Comparison of ENCODE assay signal across 25 mouse cellular contexts in the genomic region with DNA sequence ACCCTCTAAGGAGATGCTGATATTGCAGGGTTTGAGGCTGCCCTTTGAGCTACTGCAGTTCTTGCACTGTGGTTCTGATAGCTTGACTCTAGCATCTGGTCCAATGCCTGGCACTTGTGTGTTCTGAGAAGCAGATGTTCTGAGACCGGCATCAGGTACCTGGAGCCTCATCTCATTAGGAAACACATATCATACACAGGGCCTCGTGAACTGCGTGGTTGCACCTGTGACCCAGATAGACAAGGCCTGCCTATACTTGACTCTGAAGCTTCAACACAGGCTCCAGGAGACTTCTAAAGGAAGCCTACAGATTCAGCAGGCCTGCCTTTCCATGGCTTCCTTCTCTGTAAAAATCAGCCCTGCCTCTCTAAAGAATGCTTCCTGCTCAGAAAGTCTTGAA. TPM values are rescaled to one million over a fixed set of nuclear protein-coding genes. Genes with fewer than 3 reads are reported as not detected.
A peak's percentile ranks its signal among the peaks of the same experiment; 100 is the strongest.
DNase-seq lines count a peak whose midpoint lies in the region; ATAC-seq and TF ChIP-seq lines count a peak whose summit lies in the region.
"Had no signal": no experiment of that assay in that cellular context is flagged by ENCODE, and none has a peak within 500 bp of the region (broad histone marks: within the 10 kb centered on the region; RNA-seq: fewer than 3 reads in every experiment).

No protein-coding gene starts in this region.

- no peak overlapping the region for H3K27ac ChIP-seq in hindbrain, embryonic 10.5 days
- no peak overlapping the region for H3K27ac ChIP-seq in hindbrain, embryonic 14.5 days
- no peak overlapping the region for H3K27ac ChIP-seq in midbrain, embryonic 11.5 days (ENCODE audit: low read depth, low read length)
- H3K27ac ChIP-seq in midbrain, embryonic 16.5 days (ENCODE audit: low read length): no peak overlapping the region
- H3K27ac ChIP-seq in lung, postnatal 0 days (ENCODE audit: low read length): no peak overlapping the region
- H3K27ac ChIP-seq: embryonic facial prominence, embryonic 10.5 days; layer of hippocampus, adult 2 months; liver, embryonic 14.5 days had no signal

- TF ChIP-seq EP300 in lung, postnatal 0 days (IDR thresholded peaks at IDR 0.05): no peak

- no peaks in the 10 kb centered on the region for H3K9me3 ChIP-seq in hindbrain, embryonic 10.5 days
- H3K9me3 ChIP-seq in hindbrain, embryonic 14.5 days (ENCODE audit: control insufficient read depth, low read length): no peaks in the 10 kb centered on the region
- no peaks in the 10 kb centered on the region for H3K9me3 ChIP-seq in midbrain, embryonic 11.5 days (ENCODE audit: control insufficient read depth, low read length)
- no peaks in the 10 kb centered on the region for H3K9me3 ChIP-seq in midbrain, embryonic 16.5 days (replicated peaks; ENCODE audit: control insufficient read depth, low read length, poor library complexity, severe bottlenecking)
- H3K9me3 ChIP-seq in lung, postnatal 0 days (ENCODE audit: low read length): no peaks in the 10 kb centered on the region
- H3K9me3 ChIP-seq: embryonic facial prominence, embryonic 10.5 days had no signal

- H3K27me3 ChIP-seq in hindbrain, embryonic 10.5 days (ENCODE audit: insufficient read depth, poor library complexity, severe bottlenecking): peaks cover 11% of the 10 kb centered on the region
- H3K27me3 ChIP-seq in hindbrain, embryonic 14.5 days (ENCODE audit: control insufficient read depth, insufficient read depth, low read length): no peaks in the 10 kb centered on the region
- no peaks in the 10 kb centered on the region for H3K27me3 ChIP-seq in midbrain, embryonic 11.5 days (ENCODE audit: control insufficient read depth, insufficient read depth, low read length)
- no peaks in the 10 kb centered on the region for H3K27me3 ChIP-seq in midbrain, embryonic 16.5 days (ENCODE audit: control insufficient read depth, insufficient read depth, low read depth, low read length)
- H3K27me3 ChIP-seq in lung, postnatal 0 days (replicated peaks; ENCODE audit: insufficient read depth, low read length): no peaks in the 10 kb centered on the region

- peaks cover 38% of the 10 kb centered on the region for H3K4me1 ChIP-seq in hindbrain, embryonic 10.5 days (replicated peaks)
- H3K4me1 ChIP-seq in hindbrain, embryonic 14.5 days (replicated peaks; ENCODE audit: control insufficient read depth, insufficient read depth, low read length): 0 out of 2 replicates have a peak, but pooled peaks cover 3% of the 10 kb centered on the region
- peaks cover 22% of the 10 kb centered on the region for H3K4me1 ChIP-seq in midbrain, embryonic 11.5 days (ENCODE audit: control insufficient read depth, insufficient read depth, low read length)
- H3K4me1 ChIP-seq in midbrain, embryonic 16.5 days (ENCODE audit: control insufficient read depth, insufficient read depth, low read length): peaks cover 8% of the 10 kb centered on the region
- H3K4me1 ChIP-seq in lung, postnatal 0 days (ENCODE audit: insufficient read depth, low read depth, low read length): peaks cover 10% of the 10 kb centered on the region; the same call in 1 of the 2 replicates

- no peak overlapping the region for H3K9ac ChIP-seq in hindbrain, embryonic 14.5 days
- H3K9ac ChIP-seq in midbrain, embryonic 11.5 days (ENCODE audit: low read length): no peak overlapping the region
- no peak overlapping the region for H3K9ac ChIP-seq in midbrain, embryonic 16.5 days (ENCODE audit: low read depth, low read length)
- no peak overlapping the region for H3K9ac ChIP-seq in lung, postnatal 0 days (replicated peaks; ENCODE audit: low read depth)
- H3K9ac ChIP-seq: liver, embryonic 14.5 days had no signal

- peaks cover 17% of the 10 kb centered on the region for H3K36me3 ChIP-seq in hindbrain, embryonic 10.5 days
- H3K36me3 ChIP-seq in hindbrain, embryonic 14.5 days (replicated peaks; ENCODE audit: control insufficient read depth, insufficient read depth): no peaks in the 10 kb centered on the region
- H3K36me3 ChIP-seq in midbrain, embryonic 11.5 days (ENCODE audit: control insufficient read depth, insufficient read depth, low read length): no peaks in the 10 kb centered on the region
- no peaks in the 10 kb centered on the region for H3K36me3 ChIP-seq in midbrain, embryonic 16.5 days (ENCODE audit: control insufficient read depth, insufficient read depth, low read length)
- no peaks in the 10 kb centered on the region for H3K36me3 ChIP-seq in lung, postnatal 0 days (ENCODE audit: insufficient read depth, low read length)

- H3K4me2 ChIP-seq in hindbrain, embryonic 14.5 days (replicated peaks): no peak overlapping the region
- peak overlapping the region; percentile 90; the same call in 1 of the 2 replicates for H3K4me2 ChIP-seq in midbrain, embryonic 11.5 days
- H3K4me2 ChIP-seq in midbrain, embryonic 16.5 days (ENCODE audit: low read length): no peak overlapping the region
- no peak overlapping the region for H3K4me2 ChIP-seq in lung, postnatal 0 days (replicated peaks; ENCODE audit: low read depth, low read length)

- no peak for DNase-seq in hindbrain, embryonic 10.5 days (ENCODE audit: low spot score)
- no peak for DNase-seq in hindbrain, embryonic 14.5 days (ENCODE audit: low spot score)
- no peak for DNase-seq in midbrain, embryonic 11.5 days (ENCODE audit: low spot score, missing footprints)
- peak; percentile 70 to 75 for DNase-seq in thymus, postnatal 10 days (ENCODE audit: low spot score in 2 of 2)
- no peak for DNase-seq in lung, postnatal 0 days (ENCODE audit: low spot score)
- DNase-seq in left cerebral cortex, postnatal 36 days (ENCODE audit: low spot score in 2 of 2): no peak
- DNase-seq: adrenal gland, adult 2 months; cerebellum, adult 8-10 months; gastrocnemius, postnatal 36 days; heart, postnatal 14 days; kidney, adult 18-20 months; kidney, postnatal 10 days; left cerebral cortex, postnatal 4 days; lung, postnatal 10 days; right cerebral cortex, postnatal 4 days had no signal

- WGBS in hindbrain, embryonic 10.5 days: 93% methylated on average over 3 of the region's 3 CpGs
- WGBS in hindbrain, embryonic 14.5 days: 93% methylated on average over 3 of the region's 3 CpGs
- 99% methylated on average over 3 of the region's 3 CpGs for WGBS in midbrain, embryonic 11.5 days
- WGBS in midbrain, embryonic 16.5 days: 94% methylated on average over 3 of the region's 3 CpGs
- WGBS in lung, postnatal 0 days: 95% methylated on average over 3 of the region's 3 CpGs

- ATAC-seq in hindbrain, embryonic 14.5 days (ENCODE audit: low FRiP score): no peak
- ATAC-seq in midbrain, embryonic 11.5 days (ENCODE audit: low FRiP score): no peak
- ATAC-seq in midbrain, embryonic 16.5 days: no peak
- no peak for ATAC-seq in lung, postnatal 0 days
- ATAC-seq: forebrain, embryonic 14.5 days had no signal

- H3K4me3 ChIP-seq in hindbrain, embryonic 10.5 days: 0 out of 2 replicates have a peak overlapping the region, but pooled peaks have one; percentile 4
- H3K4me3 ChIP-seq in hindbrain, embryonic 14.5 days (replicated peaks; ENCODE audit: low read length): no peak overlapping the region
- no peak overlapping the region for H3K4me3 ChIP-seq in midbrain, embryonic 11.5 days (ENCODE audit: low read depth, low read length)
- H3K4me3 ChIP-seq in midbrain, embryonic 16.5 days (ENCODE audit: low read depth, low read length): no peak overlapping the region
- no peak overlapping the region for H3K4me3 ChIP-seq in lung, postnatal 0 days (ENCODE audit: low read depth, low read length)
- H3K4me3 ChIP-seq: layer of hippocampus, adult 2 months had no signal

- intact Hi-C loops in left cerebral cortex, postnatal 36 days (cut with DNase I): no loop called here

- no peak for TF ChIP-seq CTCF in lung, postnatal 0 days (IDR thresholded peaks at IDR 0.05)

RNA-seq across cellular contexts. Expression of gene Rmi2, which starts 1.5 kb away (rescaled TPM):
- polyA plus RNA-seq in hindbrain, embryonic 10.5 days (2016; fragmentation: Nextera tagmentation; extraction: Ambion mirVana): 2.5 and 4.7 TPM in 2 replicates
- 0.47 and 0.57 TPM in 2 replicates for polyA plus RNA-seq in hindbrain, embryonic 14.5 days (2014; fragmentation: Nextera tagmentation; extraction: Ambion mirVana)
- 2.3 and 2.9 TPM in 2 replicates for polyA plus RNA-seq in midbrain, embryonic 11.5 days (2014; fragmentation: Nextera tagmentation; extraction: Ambion mirVana)
- 0.31 and 0.39 TPM in 2 replicates for polyA plus RNA-seq in midbrain, embryonic 16.5 days (2015; fragmentation: Nextera tagmentation; extraction: Ambion mirVana)
- polyA plus RNA-seq in lung, postnatal 0 days (2015; fragmentation: Nextera tagmentation; extraction: Ambion mirVana): 0.44 and 0.51 TPM in 2 replicates
- total RNA-seq in left cerebral cortex, postnatal 36 days (2021): under 1 TPM; 0.18 to 0.25 TPM

RNA-seq across cellular contexts. Expression of gene Gm11172, which starts 23.7 kb away (rescaled TPM):
- not detected in 2 replicates for polyA plus RNA-seq in hindbrain, embryonic 10.5 days (2016; fragmentation: Nextera tagmentation; extraction: Ambion mirVana)
- polyA plus RNA-seq in hindbrain, embryonic 14.5 days (2014; fragmentation: Nextera tagmentation; extraction: Ambion mirVana): not detected in 2 replicates
- not detected in 2 replicates for polyA plus RNA-seq in midbrain, embryonic 11.5 days (2014; fragmentation: Nextera tagmentation; extraction: Ambion mirVana)
- not detected in 2 replicates for polyA plus RNA-seq in midbrain, embryonic 16.5 days (2015; fragmentation: Nextera tagmentation; extraction: Ambion mirVana)
- polyA plus RNA-seq in lung, postnatal 0 days (2015; fragmentation: Nextera tagmentation; extraction: Ambion mirVana): not detected in 2 replicates
- total RNA-seq in left cerebral cortex, postnatal 36 days (2021): not detected
- total RNA-seq: adrenal gland, adult 2 months; common myeloid progenitor, adult 5-6 weeks; gastrocnemius, postnatal 36 days; heart, adult 8-10 months; heart, postnatal 14 days; layer of hippocampus, adult 2 months; left cerebral cortex, adult 18-20 months; left cerebral cortex, postnatal 4 days; megakaryocyte progenitor cell, adult 5-6 weeks had no signal
- polyA plus RNA-seq: adrenal gland, adult 2 months; embryonic facial prominence, embryonic 10.5 days; forebrain, embryonic 14.5 days; liver, embryonic 14.5 days; stomach, embryonic 16.5 days had no signal

RNA-seq across cellular contexts. Expression of gene Prm1, which starts 30.7 kb away (rescaled TPM):
- not detected in 2 replicates for polyA plus RNA-seq in hindbrain, embryonic 10.5 days (2016; fragmentation: Nextera tagmentation; extraction: Ambion mirVana)
- 0.96 TPM in 1 of 2 replicates, not detected in the other for polyA plus RNA-seq in hindbrain, embryonic 14.5 days (2014; fragmentation: Nextera tagmentation; extraction: Ambion mirVana)
- polyA plus RNA-seq in midbrain, embryonic 11.5 days (2014; fragmentation: Nextera tagmentation; extraction: Ambion mirVana): not detected in 2 replicates
- 0.46 and 0.70 TPM in 2 replicates for polyA plus RNA-seq in midbrain, embryonic 16.5 days (2015; fragmentation: Nextera tagmentation; extraction: Ambion mirVana)
- not detected in 2 replicates for polyA plus RNA-seq in lung, postnatal 0 days (2015; fragmentation: Nextera tagmentation; extraction: Ambion mirVana)
- total RNA-seq in left cerebral cortex, postnatal 36 days (2021): not detected
- total RNA-seq: adrenal gland, adult 2 months; common myeloid progenitor, adult 5-6 weeks; gastrocnemius, postnatal 36 days; heart, adult 8-10 months; heart, postnatal 14 days; layer of hippocampus, adult 2 months; left cerebral cortex, adult 18-20 months; left cerebral cortex, postnatal 4 days; megakaryocyte progenitor cell, adult 5-6 weeks had no signal
- polyA plus RNA-seq: adrenal gland, adult 2 months; forebrain, embryonic 14.5 days; liver, embryonic 14.5 days; stomach, embryonic 16.5 days had no signal

RNA-seq across cellular contexts. Expression of gene Prm2, which starts 40.5 kb away (rescaled TPM):
- not detected in 2 replicates for polyA plus RNA-seq in hindbrain, embryonic 10.5 days (2016; fragmentation: Nextera tagmentation; extraction: Ambion mirVana)
- polyA plus RNA-seq in hindbrain, embryonic 14.5 days (2014; fragmentation: Nextera tagmentation; extraction: Ambion mirVana): not detected in 2 replicates
- not detected in 2 replicates for polyA plus RNA-seq in midbrain, embryonic 11.5 days (2014; fragmentation: Nextera tagmentation; extraction: Ambion mirVana)
- not detected in 2 replicates for polyA plus RNA-seq in midbrain, embryonic 16.5 days (2015; fragmentation: Nextera tagmentation; extraction: Ambion mirVana)
- not detected in 2 replicates for polyA plus RNA-seq in lung, postnatal 0 days (2015; fragmentation: Nextera tagmentation; extraction: Ambion mirVana)
- not detected for total RNA-seq in left cerebral cortex, postnatal 36 days (2021)
- total RNA-seq: adrenal gland, adult 2 months; common myeloid progenitor, adult 5-6 weeks; gastrocnemius, postnatal 36 days; heart, adult 8-10 months; heart, postnatal 14 days; layer of hippocampus, adult 2 months; left cerebral cortex, adult 18-20 months; left cerebral cortex, postnatal 4 days; megakaryocyte progenitor cell, adult 5-6 weeks had no signal
- polyA plus RNA-seq: embryonic facial prominence, embryonic 10.5 days; forebrain, embryonic 14.5 days; liver, embryonic 14.5 days; stomach, embryonic 16.5 days had no signal

RNA-seq across cellular contexts. Expression of gene Prm3, which starts 45.7 kb away (rescaled TPM):
- polyA plus RNA-seq in hindbrain, embryonic 10.5 days (2016; fragmentation: Nextera tagmentation; extraction: Ambion mirVana): not detected in 2 replicates
- not detected in 2 replicates for polyA plus RNA-seq in hindbrain, embryonic 14.5 days (2014; fragmentation: Nextera tagmentation; extraction: Ambion mirVana)
- not detected in 2 replicates for polyA plus RNA-seq in midbrain, embryonic 11.5 days (2014; fragmentation: Nextera tagmentation; extraction: Ambion mirVana)
- polyA plus RNA-seq in midbrain, embryonic 16.5 days (2015; fragmentation: Nextera tagmentation; extraction: Ambion mirVana): not detected in 2 replicates
- polyA plus RNA-seq in lung, postnatal 0 days (2015; fragmentation: Nextera tagmentation; extraction: Ambion mirVana): not detected in 2 replicates
- not detected for total RNA-seq in left cerebral cortex, postnatal 36 days (2021)
- total RNA-seq: adrenal gland, adult 2 months; common myeloid progenitor, adult 5-6 weeks; gastrocnemius, postnatal 36 days; heart, adult 8-10 months; heart, postnatal 14 days; layer of hippocampus, adult 2 months; left cerebral cortex, adult 18-20 months; left cerebral cortex, postnatal 4 days; megakaryocyte progenitor cell, adult 5-6 weeks had no signal
- polyA plus RNA-seq: adrenal gland, adult 2 months; embryonic facial prominence, embryonic 10.5 days; forebrain, embryonic 14.5 days; liver, embryonic 14.5 days; stomach, embryonic 16.5 days had no signal

Comparison
In these comparisons a context has a peak if more than half of its experiments do, and no peak if none do; other contexts are left out.
1. DNase-seq: peak in thymus, postnatal 10 days (2 of 2); none in hindbrain, embryonic 10.5 days (single experiment), hindbrain, embryonic 14.5 days (single experiment), midbrain, embryonic 11.5 days (single experiment), lung, postnatal 0 days (single experiment) and left cerebral cortex, postnatal 36 days (0 of 2).